Mouse (Mus musculus) liver (tissue): Measurements from ENCODE around the gene Hipk1.
A peak's percentile ranks its signal among the peaks of the same experiment; 100 is the strongest.

Experiments
- DNase-seq: peaks from one replicate; pipeline ENCODE4 v3.0.0-alpha.2; 2020; ENCODE audit warnings: mixed read lengths

Gene Hipk1

DNA sequence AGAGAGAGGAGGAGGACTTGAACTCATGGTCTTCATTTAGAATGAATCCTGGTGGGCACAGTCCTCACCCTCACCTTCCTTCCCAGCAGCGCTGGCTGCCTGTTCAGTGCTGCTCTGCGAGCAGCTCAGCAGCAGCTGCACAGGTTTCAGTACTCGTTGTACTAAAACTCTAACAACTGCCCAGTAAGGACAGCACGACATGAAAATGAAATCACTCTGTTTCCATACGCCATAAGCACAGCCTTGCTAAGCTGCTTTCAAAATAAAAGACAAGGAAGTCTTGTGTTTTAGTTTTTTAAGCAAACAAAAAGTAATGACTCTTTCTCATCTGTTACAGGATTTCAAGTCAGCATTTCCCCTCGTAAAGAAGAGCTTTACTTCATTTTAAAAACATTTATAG lies 48.2 kb downstream of the Hipk1 start:
- DNase-seq: no peak

DNA sequence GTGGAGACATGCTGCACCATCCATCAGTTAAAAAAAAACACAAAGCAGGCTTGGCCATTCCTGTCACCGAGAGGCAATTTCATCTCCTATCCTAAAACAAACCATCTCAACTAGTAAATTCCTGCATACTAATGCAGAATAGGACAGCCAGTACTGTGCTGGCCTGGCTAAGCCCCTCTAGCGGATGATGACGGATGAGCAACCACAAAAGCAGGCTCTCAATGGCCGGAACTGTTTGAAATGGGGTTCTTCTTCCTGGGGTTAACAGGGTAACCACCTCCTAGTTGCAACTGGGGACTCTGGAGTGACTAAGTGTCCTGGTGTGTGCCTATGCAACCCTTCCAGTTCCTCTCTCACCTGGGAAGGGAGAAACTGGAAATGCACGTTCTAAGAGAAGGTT lies 51.0 kb downstream of the Hipk1 start:
- DNase-seq: no peak

- no peak for DNase-seq
Observed at GRCm38 (mm10) chr3:103739329-103739728, 52.0 kb downstream of the Hipk1 start, which contains the start of gene Gm10964. Gene Gm10964, plus strand, starts transcription at chr3:103739366.

- peak; percentile 84 for DNase-seq
Observed at GRCm38 (mm10) chr3:103737778-103738571, 53.4 kb downstream of the Hipk1 start, which contains the start of gene Olfml3. Gene Olfml3, minus strand, starts transcription at chr3:103738001.

DNA sequence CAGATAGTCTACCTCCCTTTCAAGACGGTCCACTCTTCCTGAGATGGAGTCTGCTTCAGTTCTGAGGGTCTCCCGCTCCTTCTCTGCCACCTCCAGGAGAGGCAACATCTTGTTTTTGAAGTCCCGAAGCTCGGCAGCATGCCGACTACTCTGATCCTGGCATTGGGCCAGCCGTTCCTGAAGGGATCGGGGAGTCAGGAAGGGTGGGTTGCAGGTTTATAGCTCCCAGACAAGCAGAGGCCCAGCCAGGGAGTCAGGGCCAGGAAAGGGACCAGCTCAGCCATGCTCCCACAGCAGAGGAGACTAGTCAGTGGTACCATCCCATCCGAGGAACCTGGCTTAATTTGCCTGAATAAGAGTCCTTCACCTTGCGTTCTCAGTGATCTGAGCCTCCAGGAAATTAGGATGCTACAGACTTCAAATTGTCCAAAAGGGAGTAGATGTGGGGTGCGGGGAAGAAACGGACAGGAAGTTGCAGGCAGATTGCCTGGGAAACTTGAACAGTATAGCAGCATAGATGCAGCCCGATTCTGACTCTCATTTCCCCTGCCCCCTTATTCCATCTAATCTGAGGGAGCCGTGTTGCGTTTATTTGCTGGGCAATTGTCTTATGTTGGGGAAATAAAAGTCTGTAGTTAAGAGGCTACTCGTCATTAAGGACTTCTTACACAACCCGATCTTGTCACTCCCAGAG lies 54.2 kb downstream of the Hipk1 start:
- DNase-seq: peak; percentile 44

DNA sequence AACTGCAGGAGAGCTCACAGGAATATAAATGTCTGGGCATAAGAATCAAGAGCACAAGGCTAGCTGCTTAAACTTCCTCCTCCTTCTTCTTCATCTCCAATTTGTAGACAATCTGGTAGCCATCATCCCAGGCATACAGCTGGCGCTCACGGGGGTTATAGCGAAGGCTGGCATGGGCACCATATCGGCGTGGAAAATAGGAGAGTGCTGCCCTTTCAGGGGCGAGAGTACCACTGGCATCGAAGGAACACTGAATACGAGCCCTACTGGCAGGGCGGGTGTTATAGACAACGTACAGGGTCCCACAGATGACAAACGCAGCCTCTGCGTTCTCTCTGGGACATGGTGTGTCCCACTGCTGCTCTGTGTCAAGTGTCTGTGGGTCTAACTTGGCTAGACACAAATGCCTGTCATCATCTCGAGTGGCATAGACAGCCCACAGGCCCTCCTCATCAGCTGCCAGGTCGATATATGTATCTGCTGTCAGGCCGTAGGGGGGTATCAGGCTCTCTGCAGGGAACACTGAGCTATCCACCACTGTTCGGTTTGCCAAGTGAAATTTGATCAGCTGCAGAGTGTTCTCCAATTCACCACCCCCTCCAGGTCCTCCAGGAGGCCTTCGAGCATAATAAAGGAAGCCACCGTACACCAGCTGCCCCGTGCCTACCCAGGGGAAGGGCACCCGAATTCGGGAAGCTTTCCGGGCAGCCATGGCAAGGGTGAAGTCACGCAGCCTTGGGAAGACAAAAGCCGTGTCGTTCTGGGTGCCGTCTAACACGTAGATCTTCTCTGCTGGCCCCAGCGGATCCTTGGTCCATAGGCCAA lies 55.4 kb downstream of the Hipk1 start:
- no peak for DNase-seq

GRCm38 (mm10) chr3:103734696-103735519 lies 56.5 kb downstream of the Hipk1 start:
- DNase-seq: peak; percentile 39

DNA sequence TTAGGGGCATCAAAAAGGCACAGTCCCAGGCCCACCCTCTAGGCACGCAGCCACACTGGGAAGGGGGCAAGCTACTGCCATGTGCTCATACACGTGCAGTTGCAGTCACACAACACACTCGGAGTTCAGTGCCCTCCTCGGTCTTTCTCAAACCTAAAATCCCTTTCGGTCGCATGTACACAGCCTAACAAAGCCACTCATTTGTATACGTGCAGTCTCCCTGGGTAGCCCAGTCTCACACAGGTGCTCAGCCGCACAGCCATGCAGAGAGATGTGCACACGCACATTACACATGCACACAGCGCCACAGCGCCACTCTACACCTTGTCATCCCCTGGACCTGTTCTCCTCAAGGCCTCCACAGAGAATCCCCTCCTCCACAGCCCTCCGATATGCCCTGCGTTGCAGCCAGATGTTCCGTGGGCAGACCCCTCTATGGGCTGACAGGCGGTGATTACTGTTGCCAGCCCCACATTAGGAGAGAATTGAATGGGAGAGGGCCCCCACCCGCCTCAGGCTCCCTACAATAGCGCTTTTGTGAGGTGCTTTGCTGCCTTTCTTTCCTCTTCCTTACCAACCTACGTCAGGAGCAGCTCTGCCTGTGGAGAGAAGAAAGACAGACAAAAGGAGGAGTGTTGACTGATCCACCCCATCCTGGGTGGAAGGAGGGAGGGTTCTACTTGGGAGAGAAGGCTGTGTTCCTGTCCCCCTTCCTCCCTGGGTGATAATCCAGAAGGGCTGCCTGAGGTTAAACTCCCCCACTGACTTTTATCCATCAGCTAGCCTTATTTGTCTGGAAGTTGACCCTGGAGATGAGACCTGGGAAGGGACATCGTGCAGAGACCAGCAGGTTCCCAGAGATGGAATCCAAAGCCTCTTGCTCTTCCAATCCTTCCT lies 57.3 kb downstream of the Hipk1 start:
- no peak for DNase-seq

DNA sequence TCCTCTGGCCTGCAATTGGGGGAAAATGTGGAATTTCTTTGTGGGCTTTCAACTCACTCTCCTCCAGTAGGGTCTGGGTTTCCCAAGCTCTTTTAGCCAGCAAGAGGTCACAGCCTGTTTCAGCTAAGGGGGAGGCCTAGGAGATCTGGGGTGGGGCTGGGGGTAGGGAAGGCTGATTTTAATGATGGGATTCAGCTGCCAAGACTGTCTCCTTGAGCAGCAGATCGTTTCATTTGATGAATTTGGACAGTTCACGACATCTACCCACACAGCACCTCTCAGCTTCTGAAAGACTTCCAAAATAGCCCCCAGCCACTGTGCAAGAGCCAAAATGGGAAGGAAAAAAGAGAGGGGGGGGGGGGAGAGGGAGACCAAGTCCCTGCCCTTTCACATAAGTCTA lies 58.2 kb downstream of the Hipk1 start:
- no peak for DNase-seq

- no peak for DNase-seq
Observed at GRCm38 (mm10) chr3:103732116-103732515, 59.2 kb downstream of the Hipk1 start.

DNA sequence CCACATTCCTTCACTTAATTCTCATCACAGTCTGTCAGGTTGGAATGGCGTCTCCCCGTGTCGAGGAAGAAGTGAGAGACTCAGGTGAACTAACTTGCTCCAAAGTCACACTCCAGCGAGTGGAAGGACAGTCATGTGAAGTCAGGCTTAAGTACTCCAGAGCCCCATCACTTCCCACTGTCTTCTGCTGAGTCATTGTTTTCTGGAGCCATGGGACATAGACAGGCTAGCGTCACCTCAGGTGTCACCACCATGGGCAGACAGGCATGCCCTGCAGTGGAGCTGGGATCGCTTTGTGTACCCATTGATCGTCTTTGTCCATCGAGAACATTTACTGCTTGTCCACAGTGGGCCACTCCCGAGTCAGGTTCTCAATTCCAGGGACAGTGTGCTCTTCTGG lies 61.5 kb downstream of the Hipk1 start:
- no peak for DNase-seq

- no peak for DNase-seq
Observed at GRCm38 (mm10) chr3:103727813-103728326, 63.5 kb downstream of the Hipk1 start.

DNA sequence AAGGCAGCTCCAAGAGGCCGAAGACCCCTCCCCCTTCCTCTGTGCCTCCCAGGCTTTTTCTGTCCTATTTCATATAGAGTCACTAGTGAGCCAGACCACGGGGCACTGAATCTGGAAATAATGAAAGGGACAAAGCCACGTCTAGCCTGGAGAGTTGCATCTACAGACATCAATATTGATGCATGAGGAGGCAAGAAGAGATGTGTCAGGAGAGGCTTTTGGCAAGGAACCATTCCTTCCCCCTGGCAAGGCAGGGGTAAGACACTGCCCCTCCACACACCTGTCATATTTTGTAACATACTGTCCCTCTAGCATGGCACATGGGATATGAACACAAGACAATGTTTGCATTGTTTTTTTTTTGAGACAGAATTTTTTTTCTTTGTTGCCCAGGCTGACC lies 64.7 kb downstream of the Hipk1 start:
- no peak for DNase-seq

DNA sequence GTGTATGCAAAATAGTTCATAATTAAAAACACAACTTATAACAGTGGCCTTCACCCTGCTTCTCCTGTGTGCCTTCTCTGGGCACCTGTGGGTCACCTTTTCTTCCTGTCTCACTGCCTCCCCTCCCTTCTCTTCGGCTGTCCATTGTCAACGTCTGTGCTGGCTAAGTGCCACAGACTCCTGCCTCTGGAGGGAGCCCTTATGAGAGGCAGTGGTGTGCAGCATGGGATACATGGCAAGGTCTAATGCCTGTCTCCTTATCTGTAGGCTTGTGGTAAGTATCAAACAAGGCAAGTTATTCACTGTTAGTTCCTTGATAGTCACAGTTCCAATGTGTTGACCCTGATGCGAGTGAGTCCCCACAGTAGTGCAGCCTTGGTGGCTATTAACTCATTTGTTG lies 67.2 kb downstream of the Hipk1 start:
- DNase-seq: peak; percentile 24

DNA sequence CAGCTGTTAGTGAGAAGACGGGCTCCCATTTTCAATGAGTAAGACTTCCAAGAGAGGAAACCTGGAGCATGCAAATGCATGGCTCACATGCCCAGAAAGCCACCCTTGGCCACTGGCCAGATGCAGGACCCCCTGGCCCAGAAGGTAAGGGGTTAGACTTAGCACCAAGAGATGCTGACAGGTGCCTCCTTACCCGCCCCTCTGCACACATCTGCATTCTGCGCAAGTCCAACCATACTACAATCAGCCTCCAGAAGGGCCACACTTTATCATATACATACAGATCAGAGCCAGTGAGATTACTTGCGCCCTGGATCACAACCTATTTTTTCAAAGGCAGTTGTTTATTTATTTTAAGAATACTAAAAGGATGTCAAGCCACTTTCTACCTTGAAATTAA lies 72.6 kb downstream of the Hipk1 start:
- no peak for DNase-seq

DNA sequence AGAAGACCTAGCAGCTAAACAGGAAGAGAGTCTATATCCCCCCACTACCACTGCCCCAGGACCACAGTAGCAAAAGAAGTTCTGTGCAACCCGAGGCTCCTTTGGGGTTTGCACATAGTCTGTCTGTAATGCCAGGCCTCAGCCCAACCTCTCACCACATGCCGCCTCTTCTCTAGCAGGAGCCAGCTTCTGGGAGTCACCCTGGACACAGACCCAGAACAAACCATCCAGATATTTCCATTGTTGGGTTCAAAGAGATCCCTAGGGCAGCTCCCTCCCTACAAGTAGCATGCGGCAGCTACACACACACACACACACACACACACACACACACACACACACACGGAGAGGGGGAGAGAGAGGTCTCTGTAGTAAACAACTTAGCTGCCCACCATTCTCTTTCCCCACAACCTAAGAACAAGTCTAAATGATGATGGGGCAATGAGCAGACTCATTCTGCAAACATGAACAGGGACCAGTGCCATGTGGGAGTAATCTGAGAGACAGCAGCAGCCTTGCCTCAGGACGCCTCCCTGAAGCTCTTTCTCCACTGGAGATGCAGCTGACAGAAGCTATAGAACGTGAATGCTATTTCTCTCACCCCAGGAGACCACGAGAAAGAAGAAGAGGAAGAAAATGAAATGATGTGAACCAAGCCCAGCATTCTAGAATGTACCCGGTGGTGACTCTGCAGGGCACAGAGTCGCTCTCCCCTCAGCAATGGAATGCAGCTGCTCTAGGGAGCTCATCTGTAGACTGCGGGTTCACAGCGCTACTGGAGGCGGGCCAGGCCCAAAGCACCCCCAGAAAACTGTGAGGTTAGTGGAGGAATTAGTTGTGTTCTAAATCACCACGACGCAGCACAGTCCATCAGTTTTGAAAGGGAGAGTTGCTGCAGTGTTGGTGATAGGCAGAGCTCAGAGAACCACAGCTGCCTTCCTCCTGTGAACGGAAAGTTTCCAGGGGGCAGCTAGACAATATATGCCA lies 74.3 kb downstream of the Hipk1 start:
- DNase-seq: no peak

DNA sequence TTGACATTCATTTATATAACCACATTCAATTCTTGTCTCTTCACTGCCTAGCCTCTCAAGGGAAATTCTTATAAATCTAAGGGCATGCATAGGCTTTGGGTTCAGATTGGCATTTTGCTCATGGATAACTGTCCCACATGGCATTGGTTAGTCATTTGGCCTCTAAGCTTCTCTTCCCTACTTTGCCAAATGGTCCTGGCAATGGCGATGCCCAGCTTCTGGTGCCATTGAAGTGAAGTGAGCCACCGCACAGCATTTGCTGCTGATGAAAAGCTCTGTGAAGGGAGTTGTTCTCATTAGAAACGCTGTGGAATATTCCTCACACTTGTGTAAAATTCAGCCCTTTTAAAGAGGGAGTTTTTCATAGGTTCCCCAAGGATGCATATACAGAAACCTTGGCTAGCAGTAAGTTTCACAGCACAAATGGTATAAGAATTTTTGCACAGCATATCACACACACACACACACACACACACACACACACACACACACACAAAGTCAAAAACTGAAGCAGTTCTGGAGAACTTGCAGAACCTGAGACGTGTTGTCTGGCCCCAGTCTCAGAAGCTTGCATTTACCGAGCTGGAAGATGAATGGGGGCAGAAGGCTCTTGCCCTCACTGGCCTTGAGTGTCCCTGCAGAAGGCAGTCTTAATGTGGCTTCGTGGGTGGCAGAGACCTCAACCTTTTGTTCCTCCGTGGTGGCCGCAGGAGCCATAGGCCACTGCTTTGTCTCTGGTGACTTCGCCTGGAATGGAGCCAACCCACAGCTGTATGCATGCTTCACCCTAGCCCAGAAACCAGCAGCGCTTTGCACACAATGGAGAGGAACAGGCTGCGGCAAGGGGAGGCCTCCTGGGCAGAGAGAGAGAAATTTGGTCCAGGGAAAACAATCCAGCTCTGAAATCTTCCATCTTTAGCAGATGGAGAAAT lies 75.3 kb downstream of the Hipk1 start:
- no peak for DNase-seq

DNA sequence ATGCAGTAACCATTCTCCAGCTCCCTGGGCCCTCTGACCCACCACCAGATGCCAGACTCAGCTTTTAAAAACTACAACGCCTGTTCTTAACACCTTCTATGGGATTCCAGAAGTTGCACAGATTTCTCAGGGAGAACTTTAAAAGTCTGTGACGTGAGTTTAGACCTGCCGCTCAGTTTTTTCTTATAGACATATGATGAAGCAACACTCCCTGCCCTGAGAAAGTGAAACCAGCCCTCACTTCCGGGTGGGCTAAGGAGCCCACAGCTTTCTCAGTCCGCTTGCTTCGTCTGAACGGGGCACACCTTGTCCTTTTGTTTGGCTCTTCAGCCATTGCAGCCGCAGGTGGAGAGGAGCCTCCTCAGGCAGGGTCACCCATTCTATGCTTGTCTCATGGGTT lies 76.4 kb downstream of the Hipk1 start:
- no peak for DNase-seq
